Comparison of ENCODE assay signal across 15 mouse cellular contexts in genomic region chr13:45979246-45979645, GRCm38 (mm10).
"Had no signal": no experiment of that assay in that cellular context is flagged by ENCODE, and none has a peak within 500 bp of the region (broad histone marks: within the 10 kb centered on the region; RNA-seq: fewer than 3 reads in every experiment).

No protein-coding gene starts in this region.

- H3K4me3 ChIP-seq: neural tube, embryonic 13.5 days; neural tube, embryonic 15.5 days; stomach, embryonic 15.5 days had no signal

- H3K36me3 ChIP-seq: neural tube, embryonic 13.5 days; neural tube, embryonic 15.5 days; stomach, embryonic 15.5 days had no signal

- H3K27ac ChIP-seq: neural tube, embryonic 13.5 days; neural tube, embryonic 15.5 days; stomach, embryonic 15.5 days; stomach, postnatal 0 days had no signal

- H3K9me3 ChIP-seq: neural tube, embryonic 13.5 days; neural tube, embryonic 15.5 days; stomach, embryonic 15.5 days had no signal

- H3K27me3 ChIP-seq: neural tube, embryonic 13.5 days; neural tube, embryonic 15.5 days; stomach, embryonic 15.5 days had no signal

- H3K4me1 ChIP-seq: neural tube, embryonic 15.5 days; stomach, embryonic 15.5 days had no signal

- DNase-seq: retina, postnatal 1 day; right cerebral cortex, adult 18-20 months; right cerebral cortex, postnatal 14 days; right cerebral cortex, postnatal 4 days; spleen, adult 18-20 months; thymus, adult 18-20 months; thymus, adult 2 months; thymus, postnatal 14 days; thymus, postnatal 25 days; thymus, postnatal 36 days; thymus, postnatal 4 days had no signal
